Mouse (Mus musculus) lung, postnatal 14 days (tissue): ENCODE results near the gene Olfr107.

ENCODE experiments used
- DNase-seq: peaks from one replicate; pipeline ENCODE4 v3.0.0; 2021

Gene Olfr107

DNA sequence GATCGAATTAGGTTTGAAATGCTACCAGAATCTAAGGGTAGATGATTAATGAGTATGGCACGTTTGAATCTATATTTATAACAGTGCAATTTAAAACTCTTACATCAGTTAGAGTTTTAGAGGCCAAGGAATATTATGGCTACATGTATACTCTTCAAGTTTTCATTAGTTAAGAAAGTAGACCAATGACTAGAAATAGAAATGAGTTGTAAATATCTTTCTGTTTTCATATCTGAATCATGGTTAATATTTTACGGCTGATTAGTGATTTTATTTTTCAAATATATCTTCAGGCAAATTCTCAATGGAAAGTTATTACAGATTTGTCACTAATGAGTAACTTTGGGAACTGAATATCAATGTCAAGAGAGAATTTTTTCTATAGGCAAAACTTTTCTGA lies at the start of gene Olfr107:
Olfr107 (plus strand) TSS at position 301 of the 400 bp plus-strand sequence.
- DNase-seq, result no peak

DNA sequence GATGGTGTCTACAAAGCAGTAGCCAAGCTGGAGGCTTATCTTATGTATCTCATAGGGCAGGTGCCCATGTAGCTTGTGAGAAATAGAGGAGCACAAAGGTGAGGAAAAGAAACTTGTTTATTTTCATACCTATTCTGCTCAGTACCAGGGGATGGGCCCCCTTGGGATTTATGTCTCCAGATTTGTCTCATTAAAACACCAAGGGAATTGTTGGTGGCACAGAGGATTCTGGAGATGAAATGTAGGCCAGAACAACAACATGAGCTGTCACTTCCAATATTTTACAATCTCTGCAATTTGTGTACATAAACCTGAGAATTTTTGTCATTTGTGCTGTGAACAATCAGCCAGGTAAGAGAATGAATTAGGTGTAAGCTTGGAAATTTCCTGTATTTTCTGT lies 39.7 kb upstream of the Olfr107 start, which contains the start of gene Olfr104-ps:
Olfr104-ps (plus strand) TSS at position 301 of the 400 bp plus-strand sequence.
- no peak for DNase-seq

DNA sequence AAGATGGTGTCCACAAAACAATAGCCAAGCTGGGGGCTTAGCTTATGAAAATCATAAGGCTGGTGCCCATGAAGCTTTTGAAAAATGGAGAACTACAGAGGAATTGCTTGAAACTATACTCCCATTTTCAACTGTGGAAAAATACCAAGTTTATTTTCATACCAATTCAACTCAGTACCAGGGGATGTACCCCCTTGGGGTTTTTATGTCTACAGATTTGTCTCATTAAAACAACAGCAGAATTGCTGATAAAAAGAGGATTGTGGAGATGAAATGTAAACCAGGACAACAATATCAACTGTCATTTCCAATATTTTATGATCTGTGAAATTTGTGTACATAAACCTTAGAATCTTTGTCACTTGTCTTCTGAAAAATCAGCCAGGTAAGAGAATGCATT lies 20.3 kb upstream of the Olfr107 start, which contains the start of gene Olfr105-ps:
Olfr105-ps (plus strand) TSS at position 301 of the 400 bp plus-strand sequence.
- no peak for DNase-seq

DNA sequence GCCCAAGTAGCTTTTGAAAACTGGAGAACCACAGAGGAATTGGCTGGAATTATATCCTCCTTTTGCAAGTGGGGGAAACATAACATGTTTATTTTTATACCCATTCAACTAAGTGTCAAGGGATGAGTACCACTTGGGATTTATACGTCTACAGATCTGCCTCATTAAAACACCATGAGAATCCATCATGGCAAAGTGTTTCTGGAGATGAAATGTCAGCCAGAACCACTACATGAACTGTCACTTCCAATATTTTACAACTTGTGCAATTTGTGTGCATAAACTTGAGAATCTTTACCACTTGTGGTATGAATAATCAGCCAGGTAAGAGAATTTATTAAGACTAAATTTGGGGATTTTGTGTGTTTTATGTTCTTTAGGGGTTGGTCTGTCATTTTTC lies 8.9 kb upstream of the Olfr107 start, which contains the start of gene Olfr106-ps:
Olfr106-ps (plus strand) TSS at position 301 of the 400 bp plus-strand sequence.
- no peak for DNase-seq

DNA sequence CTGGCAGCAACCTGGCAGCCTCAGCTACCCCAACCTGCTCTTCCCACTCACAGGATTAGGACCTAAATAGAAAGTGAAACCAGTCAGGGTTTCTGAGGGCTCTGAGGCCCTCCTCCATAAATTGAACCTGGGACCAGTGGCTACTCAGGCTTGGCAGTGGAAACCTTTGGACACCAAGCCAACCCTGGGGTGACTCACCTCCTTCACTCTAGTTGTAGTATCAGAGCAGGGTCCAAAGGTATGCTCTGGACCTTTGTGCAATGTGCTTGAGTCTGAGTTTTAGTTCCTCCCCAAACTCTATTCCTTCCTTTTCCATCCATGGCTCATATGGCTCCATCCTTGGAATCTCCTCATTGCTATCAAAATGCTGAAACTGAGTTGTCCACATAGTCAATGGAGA lies 14.4 kb downstream of the Olfr107 start:
- no peak for DNase-seq

DNA sequence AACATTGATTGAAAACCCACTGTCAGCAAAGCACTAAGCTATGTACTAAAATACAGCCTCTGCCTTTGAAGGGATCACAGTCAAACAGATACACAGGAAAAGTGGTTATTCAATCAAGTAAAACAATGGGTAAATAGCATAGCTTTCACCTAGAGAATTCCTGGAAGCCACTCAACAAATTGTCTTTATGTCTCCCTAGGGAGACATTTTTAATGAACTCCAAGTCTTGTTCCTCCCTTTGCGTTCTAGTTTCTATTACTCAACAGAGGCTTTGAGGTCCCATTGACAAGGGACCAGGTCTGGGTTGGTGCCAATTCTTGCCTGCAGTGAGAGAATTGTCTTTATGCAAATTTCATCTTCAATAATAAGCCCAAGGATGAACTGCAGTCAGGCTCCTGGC lies 46.2 kb downstream of the Olfr107 start, which contains the start of gene Olfr108:
Olfr108 (plus strand) TSS at position 301 of the 400 bp plus-strand sequence.
- DNase-seq, result no peak
